Mouse (Mus musculus) heart, embryonic 15.5 days (tissue): ENCODE data around the gene Olfr1145. TPM values are rescaled to one million over a fixed set of nuclear protein-coding genes. Genes with fewer than 3 reads are reported as not detected.

Experiments used
- ATAC-seq: fragments of 200-750 bp; cut with Nextera tagmentation; replicated peaks from 2 replicates; pipeline ENCODE4 v1.8.0; 2017; ENCODE audit warnings: low read depth, moderate TSS enrichment; ENCODE audit not compliant: insufficient number of reproducible peaks, insufficient read depth, low FRiP score
- H3K27ac ChIP-seq: fragments of 300-500 bp; sonication (generic); 2 replicates; pipeline ENCODE4 v1.5.1; 2015; ENCODE audit warnings: mild to moderate bottlenecking, inconsistent platforms
- H3K27me3 ChIP-seq: fragments of 300-500 bp; sonication (generic); 2 replicates; pipeline ENCODE4 v1.6.1; 2015; ENCODE audit warnings: inconsistent platforms
- H3K36me3 ChIP-seq: fragments of 300-500 bp; sonication (generic); 2 replicates; pipeline ENCODE4 v1.6.1; 2015; ENCODE audit warnings: mild to moderate bottlenecking, inconsistent platforms
- H3K4me1 ChIP-seq: fragments of 300-500 bp; sonication (generic); replicated peaks from 2 replicates; pipeline ENCODE4 v1.6.1; 2015; ENCODE audit warnings: inconsistent platforms
- H3K4me2 ChIP-seq: fragments of 300-500 bp; sonication (generic); 2 replicates; pipeline ENCODE4 v1.6.1; 2015; ENCODE audit warnings: inconsistent platforms, mild to moderate bottlenecking, moderate library complexity
- H3K4me3 ChIP-seq: fragments of 300-500 bp; sonication (generic); 2 replicates; pipeline ENCODE4 v1.5.1; 2015; ENCODE audit warnings: mild to moderate bottlenecking, inconsistent platforms
- H3K9ac ChIP-seq: fragments of 300-500 bp; sonication (generic); 2 replicates; pipeline ENCODE4 v1.6.1; 2015; ENCODE audit warnings: mild to moderate bottlenecking, inconsistent platforms
- H3K9me3 ChIP-seq: fragments of 300-500 bp; sonication (generic); replicated peaks from 2 replicates; pipeline ENCODE4 v1.6.1; 2016; ENCODE audit warnings: inconsistent platforms
- WGBS: fragments of 180-500 bp; shearing (Covaris S2); methylation state at CpG from one replicate; pipeline ENCODE4 v1.1.7; 2015; ENCODE audit warnings: mixed read lengths; 5-methylcytosine and 5-hydroxymethylcytosine counted together
- polyA plus RNA-seq: library from polyadenylated mRNA; unstranded; fragments of >200 nt; fragmentation: Nextera tagmentation; extraction: Ambion mirVana; gene quantifications from 2 replicates; pipeline ENCODE4 v1.2.1, GENCODE M21; 2015

Gene Olfr1145
- not detected in 2 replicates for polyA plus RNA-seq

DNA sequence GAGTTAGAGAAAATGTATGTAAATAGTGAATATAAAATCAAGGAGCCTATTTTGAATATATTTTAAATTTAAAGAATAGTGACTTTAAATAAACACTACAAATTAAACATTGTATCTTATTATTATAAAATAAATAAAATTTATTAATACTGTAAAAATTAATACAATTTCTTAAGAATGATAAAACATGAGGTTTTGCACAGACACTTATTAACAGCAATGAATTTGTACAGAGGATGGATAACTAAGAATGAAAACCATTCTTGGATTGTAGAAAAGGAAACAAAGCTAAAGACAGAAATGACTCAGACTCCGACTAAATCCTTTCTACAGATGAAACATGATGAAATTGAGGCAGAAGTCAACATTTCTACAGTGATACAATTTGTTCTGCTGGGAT lies at the start of gene Olfr1145:
Olfr1145 (plus strand) TSS at position 301 of the 400 bp plus-strand sequence.
- Histone ChIP-seq H3K9me3 (no peaks in the 10 kb centered on the region), H3K4me1 (no peaks in the 10 kb centered on the region), H3K27ac (no peak within 1 kb of the TSS), H3K36me3 (no peaks in the 10 kb centered on the region), H3K27me3 (no peaks in the 10 kb centered on the region), H3K9ac (no peak within 1 kb of the TSS), H3K4me2 (no peak within 1 kb of the TSS), H3K4me3 (no peak within 1 kb of the TSS)
- 70% methylated on average over 1 of the region's 1 CpGs for WGBS
- no peak for ATAC-seq

DNA sequence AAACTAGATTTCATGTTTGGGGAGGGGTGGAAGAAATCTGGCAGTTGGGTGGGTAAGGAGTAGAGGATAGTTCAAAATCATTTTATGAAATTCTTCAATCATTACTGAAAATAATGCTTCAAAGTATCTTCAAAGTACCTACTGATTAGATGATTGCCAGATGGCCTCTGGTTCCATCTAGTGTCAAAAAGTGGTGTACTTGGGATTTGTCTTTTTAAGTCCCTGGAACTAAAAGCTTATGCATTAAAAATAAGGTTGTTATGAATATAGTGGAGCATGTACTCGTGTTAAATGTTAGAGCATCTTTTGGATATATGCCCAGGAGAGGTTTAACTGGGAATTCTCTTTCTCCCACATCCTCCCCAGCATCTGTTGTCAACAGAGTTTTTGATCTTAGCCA lies 33.5 kb upstream of the Olfr1145 start:
- 43% methylated on average over 1 of the region's 1 CpGs for WGBS

DNA sequence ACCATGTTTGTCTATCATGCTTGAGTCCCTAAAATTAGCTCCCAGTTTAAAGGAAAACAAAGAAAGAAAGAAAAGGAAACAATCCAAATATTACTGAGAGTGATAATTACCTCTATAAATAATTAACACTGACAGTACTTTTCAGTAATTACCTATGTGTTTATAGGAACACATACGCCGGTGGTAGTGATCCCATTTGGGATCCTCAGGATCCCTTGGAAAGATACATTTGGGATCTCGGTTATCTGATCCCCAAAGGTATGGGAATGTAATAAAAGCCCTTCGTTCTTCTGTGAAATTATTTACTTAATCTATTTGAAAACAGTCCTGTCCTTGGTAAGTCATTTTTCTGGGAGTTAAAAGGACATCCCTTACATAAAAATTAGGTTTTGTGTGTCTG lies 30.4 kb upstream of the Olfr1145 start, which contains the start of gene Olfr152:
Olfr152 (plus strand) TSS at position 301 of the 400 bp plus-strand sequence.
- Histone ChIP-seq H3K4me3 (no peak within 1 kb of the TSS), H3K27me3 (no peaks in the 10 kb centered on the region), H3K36me3 (no peaks in the 10 kb centered on the region), H3K9ac (no peak within 1 kb of the TSS), H3K4me2 (no peak within 1 kb of the TSS), H3K4me1 (no peaks in the 10 kb centered on the region), H3K9me3 (no peaks in the 10 kb centered on the region), H3K27ac (no peak within 1 kb of the TSS)
- no peak for ATAC-seq
- 75% methylated on average over 4 of the region's 4 CpGs for WGBS

More for the DNA sequence above, 33.5 kb upstream of the Olfr1145 start:
- Histone ChIP-seq H3K27me3 (no peaks in the 10 kb centered on the region), H3K4me2 (no peak overlapping the region), H3K9me3 (no peaks in the 10 kb centered on the region), H3K9ac (no peak overlapping the region), H3K4me1 (no peaks in the 10 kb centered on the region), H3K36me3 (no peaks in the 10 kb centered on the region), H3K4me3 (no peak overlapping the region), H3K27ac (no peak overlapping the region)
- ATAC-seq = no peak

DNA sequence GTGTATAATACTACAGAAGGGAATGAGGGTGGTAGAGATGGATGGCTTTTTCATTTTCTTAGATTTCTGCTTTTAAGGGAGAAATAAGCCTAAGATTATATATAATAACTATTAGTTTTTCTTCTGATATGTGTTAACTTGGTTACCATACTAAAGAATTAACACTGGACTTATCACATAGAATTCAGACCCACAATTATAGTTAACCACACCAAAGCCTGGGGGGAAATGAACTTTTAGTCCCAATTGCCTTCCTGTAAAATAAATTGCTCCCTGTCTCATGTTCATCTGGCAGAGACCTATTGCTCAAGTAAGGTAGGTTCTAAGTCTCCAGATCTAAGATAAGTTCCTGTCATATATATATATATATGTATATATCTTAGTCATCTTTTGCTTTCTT lies 9.3 kb upstream of the Olfr1145 start, which contains the start of gene Olfr1143:
Olfr1143 (plus strand) TSS at position 301 of the 400 bp plus-strand sequence.
- no peaks in the 10 kb centered on the region for H3K36me3 ChIP-seq
- H3K4me1 ChIP-seq = no peaks in the 10 kb centered on the region
- no peak within 1 kb of the TSS for H3K27ac ChIP-seq
- no peaks in the 10 kb centered on the region for H3K9me3 ChIP-seq
- no peak within 1 kb of the TSS for H3K4me2 ChIP-seq
- H3K9ac ChIP-seq = no peak within 1 kb of the TSS
- ATAC-seq = no peak
- H3K27me3 ChIP-seq = no peaks in the 10 kb centered on the region
- no peak within 1 kb of the TSS for H3K4me3 ChIP-seq

DNA sequence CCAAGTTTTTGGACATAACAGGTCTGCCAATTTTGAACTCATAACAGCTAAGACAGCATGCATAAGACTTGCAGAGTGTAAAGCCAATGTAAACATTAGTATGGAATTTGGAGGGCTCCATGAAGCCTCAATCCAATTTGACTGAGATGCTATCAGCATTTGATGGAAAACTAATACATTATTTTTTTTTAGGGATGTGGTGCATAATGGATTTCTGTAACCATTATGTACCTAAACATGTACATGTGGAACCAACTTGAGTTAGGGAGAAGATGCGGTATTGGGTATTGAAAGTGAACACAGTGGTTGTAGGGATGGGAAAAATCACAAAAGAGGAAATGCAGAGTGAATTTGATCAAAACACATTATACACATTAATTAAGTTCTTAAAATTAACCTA lies 20.6 kb downstream of the Olfr1145 start, which contains the start of gene Olfr1148:
Olfr1148 (plus strand) TSS at position 301 of the 400 bp plus-strand sequence.
- Histone ChIP-seq H3K9ac (no peak within 1 kb of the TSS), H3K36me3 (no peaks in the 10 kb centered on the region), H3K27ac (no peak within 1 kb of the TSS), H3K4me2 (no peak within 1 kb of the TSS), H3K27me3 (no peaks in the 10 kb centered on the region), H3K9me3 (no peaks in the 10 kb centered on the region), H3K4me1 (no peaks in the 10 kb centered on the region), H3K4me3 (no peak within 1 kb of the TSS)
- no peak for ATAC-seq
- 85% methylated on average over 1 of the region's 1 CpGs for WGBS

DNA sequence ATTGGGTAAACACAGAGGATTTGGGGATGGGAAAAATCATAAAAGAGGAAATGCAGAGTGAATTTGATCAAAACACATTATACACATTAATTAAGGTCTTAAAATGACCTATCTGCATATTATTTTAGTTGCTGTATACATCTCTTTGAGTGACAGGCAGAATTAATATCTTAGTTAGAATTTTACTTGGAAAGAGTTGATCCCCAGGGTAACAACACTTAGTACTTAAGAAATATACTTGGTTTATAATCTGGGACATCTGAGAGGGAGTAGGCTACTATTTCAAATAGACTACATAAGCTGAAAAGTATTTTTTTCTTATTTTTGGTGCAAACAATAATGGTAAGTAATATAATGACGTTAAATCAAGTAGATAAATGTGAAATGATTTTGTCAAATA lies 34.1 kb downstream of the Olfr1145 start, which contains the start of gene Olfr1150-ps1:
Olfr1150-ps1 (plus strand) TSS at position 301 of the 400 bp plus-strand sequence.
- H3K4me3 ChIP-seq = no peak within 1 kb of the TSS
- no peak for ATAC-seq
- no peaks in the 10 kb centered on the region for H3K9me3 ChIP-seq
- WGBS = 68% methylated on average over 1 of the region's 1 CpGs
- H3K9ac ChIP-seq = no peak within 1 kb of the TSS
- no peak within 1 kb of the TSS for H3K27ac ChIP-seq
- H3K4me2 ChIP-seq = no peak within 1 kb of the TSS
- H3K27me3 ChIP-seq = no peaks in the 10 kb centered on the region
- H3K4me1 ChIP-seq = no peaks in the 10 kb centered on the region
- H3K36me3 ChIP-seq = no peaks in the 10 kb centered on the region

DNA sequence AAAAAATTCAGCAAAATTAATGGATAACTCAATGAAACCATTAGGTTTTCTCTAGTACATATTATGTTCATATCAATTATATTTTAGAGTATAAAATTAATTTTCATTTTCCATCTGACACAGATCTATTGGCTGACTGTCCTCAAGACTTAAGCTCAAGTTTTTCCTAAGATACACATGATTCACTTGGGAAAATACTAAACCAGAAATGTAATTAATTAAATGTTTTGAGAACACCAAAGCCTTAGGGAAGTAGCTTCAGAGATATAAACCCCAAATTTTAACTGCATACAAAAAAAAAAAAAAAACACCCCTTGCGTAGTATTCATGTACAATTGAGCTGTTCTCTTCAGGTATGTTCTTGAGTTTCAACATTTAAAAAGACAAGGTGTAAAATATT lies 45.9 kb downstream of the Olfr1145 start, which contains the start of gene Olfr1151:
Olfr1151 (plus strand) TSS at position 301 of the 400 bp plus-strand sequence.
- H3K27ac ChIP-seq = no peak within 1 kb of the TSS
- 82% methylated on average over 1 of the region's 1 CpGs for WGBS
- no peak within 1 kb of the TSS for H3K4me3 ChIP-seq
- no peak for ATAC-seq
- H3K4me1 ChIP-seq = no peaks in the 10 kb centered on the region
- H3K9ac ChIP-seq = no peak within 1 kb of the TSS
- H3K9me3 ChIP-seq = no peaks in the 10 kb centered on the region
- no peaks in the 10 kb centered on the region for H3K36me3 ChIP-seq
- H3K27me3 ChIP-seq = no peaks in the 10 kb centered on the region
- no peak within 1 kb of the TSS for H3K4me2 ChIP-seq

Other genes with a start within 250 kb of the Olfr1145 start
- gene Olfr1129, start 235.9 kb upstream of the Olfr1145 start, polyA plus RNA-seq = not detected in 2 replicates
- not detected in 2 replicates for gene Olfr1130, start 203.6 kb upstream of the Olfr1145 start, polyA plus RNA-seq
- gene Olfr1131, start 182.7 kb upstream of the Olfr1145 start, polyA plus RNA-seq = not detected in 2 replicates
- not detected in 2 replicates for gene Olfr1132, start 172.3 kb upstream of the Olfr1145 start, polyA plus RNA-seq
- gene Olfr1133, start 162.4 kb upstream of the Olfr1145 start, polyA plus RNA-seq = not detected in 2 replicates
- not detected in 2 replicates for gene Olfr1134, start 151.4 kb upstream of the Olfr1145 start, polyA plus RNA-seq
- gene Olfr1135, start 136.2 kb upstream of the Olfr1145 start, polyA plus RNA-seq = not detected in 2 replicates
- gene Olfr1136, start 115.9 kb upstream of the Olfr1145 start, polyA plus RNA-seq = not detected in 2 replicates
- gene Olfr1137, start 96.6 kb upstream of the Olfr1145 start, polyA plus RNA-seq = not detected in 2 replicates
- gene Olfr1138, start 69.8 kb upstream of the Olfr1145 start, polyA plus RNA-seq = not detected in 2 replicates
- not detected in 2 replicates for gene Olfr1140, start 66.1 kb upstream of the Olfr1145 start, polyA plus RNA-seq
- not detected in 2 replicates for gene Olfr1141, start 55.8 kb upstream of the Olfr1145 start, polyA plus RNA-seq
- not detected in 2 replicates for gene Olfr152, start 30.3 kb upstream of the Olfr1145 start, polyA plus RNA-seq
- not detected in 2 replicates for gene Olfr1143, start 9.2 kb upstream of the Olfr1145 start, polyA plus RNA-seq
- not detected in 2 replicates for gene Olfr1148, start 20.7 kb downstream of the Olfr1145 start, polyA plus RNA-seq
- gene Olfr1150-ps1, start 34.2 kb downstream of the Olfr1145 start, polyA plus RNA-seq = not detected in 2 replicates
- not detected in 2 replicates for gene Olfr1151, start 46.0 kb downstream of the Olfr1145 start, polyA plus RNA-seq
- not detected in 2 replicates for gene Olfr1152, start 56.7 kb downstream of the Olfr1145 start, polyA plus RNA-seq
- gene Olfr1153, start 85.1 kb downstream of the Olfr1145 start, polyA plus RNA-seq = not detected in 2 replicates
- gene Olfr1154, start 95.3 kb downstream of the Olfr1145 start, polyA plus RNA-seq = not detected in 2 replicates
- gene Olfr1155, start 135.3 kb downstream of the Olfr1145 start, polyA plus RNA-seq = not detected in 2 replicates
- not detected in 2 replicates for gene Olfr1156, start 143.3 kb downstream of the Olfr1145 start, polyA plus RNA-seq
- not detected in 2 replicates for gene Olfr1157, start 158.5 kb downstream of the Olfr1145 start, polyA plus RNA-seq
- gene Olfr74, start 164.8 kb downstream of the Olfr1145 start, polyA plus RNA-seq = not detected in 2 replicates
- not detected in 2 replicates for gene Olfr1158, start 180.3 kb downstream of the Olfr1145 start, polyA plus RNA-seq
- gene Olfr1160, start 198.4 kb downstream of the Olfr1145 start, polyA plus RNA-seq = not detected in 2 replicates
- gene Olfr1161, start 213.0 kb downstream of the Olfr1145 start, polyA plus RNA-seq = not detected in 2 replicates
- not detected in 2 replicates for gene Olfr73, start 227.9 kb downstream of the Olfr1145 start, polyA plus RNA-seq
- not detected in 2 replicates for gene Olfr1162, start 241.3 kb downstream of the Olfr1145 start, polyA plus RNA-seq